Mouse (Mus musculus) ovary, postnatal 14 days (tissue): ENCODE data around the gene Uba52.
"Not testable (repeated sequence)": the region's sequence is repeated elsewhere in the genome, so short reads cannot be mapped to it uniquely, and the experiment has no call there.

Source experiments
- DNase-seq: peaks from one replicate; pipeline ENCODE4 v3.0.0; 2022; ENCODE audit warnings: low spot score

Uba52 gene

DNA sequence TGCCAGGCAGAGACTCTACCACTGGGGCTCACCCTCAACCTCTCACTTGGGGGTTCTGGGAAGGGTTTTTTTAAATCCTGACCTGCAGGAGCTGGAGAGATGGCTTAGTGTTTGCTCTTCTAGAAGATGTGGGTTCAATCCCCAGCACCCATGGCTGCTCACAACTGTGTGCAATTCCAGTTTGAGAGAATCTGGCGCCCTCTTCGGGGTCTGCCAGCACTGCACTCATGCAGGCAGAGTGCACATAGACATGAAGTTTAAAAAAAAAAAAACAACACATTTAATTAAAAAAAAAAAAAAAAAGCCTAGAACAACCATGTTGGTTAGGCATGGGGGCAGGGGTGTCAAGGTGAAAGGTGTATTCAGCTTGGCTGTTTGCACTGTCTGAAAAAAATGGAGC, 19.7 kb upstream of the Uba52 start:
- DNase-seq: no peak

DNA sequence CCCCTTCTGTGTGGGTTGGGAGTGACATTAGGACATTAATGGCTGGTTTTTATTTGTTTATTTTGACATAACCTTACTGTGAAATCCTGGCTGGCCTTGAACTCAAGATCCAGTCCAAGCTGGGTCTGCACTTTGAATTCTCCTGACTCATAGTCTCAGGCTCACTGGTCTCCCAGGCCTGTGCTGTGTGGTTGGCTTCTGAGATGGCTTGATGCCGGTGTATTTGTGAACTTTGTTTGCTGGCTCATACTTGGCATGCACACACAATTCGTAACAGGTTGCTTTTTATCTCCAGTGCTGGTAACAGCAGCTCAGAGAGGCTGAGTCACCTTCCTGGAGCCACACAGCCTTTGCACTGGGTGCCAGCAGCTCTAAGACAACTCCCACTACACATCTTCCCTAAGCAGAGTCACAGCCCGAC, 19.1 kb upstream of the Uba52 start:
- no peak for DNase-seq

DNA sequence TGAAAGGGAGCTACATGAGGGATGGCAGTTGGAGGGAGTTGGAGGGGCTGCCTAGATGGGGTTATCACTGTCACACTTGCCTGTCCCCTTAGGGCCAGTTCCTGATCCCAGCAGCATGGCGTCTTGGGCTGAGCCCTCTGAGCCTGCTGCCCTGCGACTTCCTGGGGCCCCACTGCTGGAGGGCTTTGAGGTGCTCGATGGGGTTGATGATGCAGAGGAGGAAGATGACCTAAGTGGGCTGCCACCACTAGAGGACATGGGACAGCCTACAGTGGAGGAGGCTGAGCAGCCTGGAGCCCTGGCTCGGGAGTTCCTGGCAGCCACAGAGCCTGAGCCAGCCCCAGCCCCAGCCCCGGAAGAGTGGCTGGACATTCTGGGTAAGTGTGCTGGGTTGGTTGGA, 18.7 kb upstream of the Uba52 start:
- no peak for DNase-seq

DNA sequence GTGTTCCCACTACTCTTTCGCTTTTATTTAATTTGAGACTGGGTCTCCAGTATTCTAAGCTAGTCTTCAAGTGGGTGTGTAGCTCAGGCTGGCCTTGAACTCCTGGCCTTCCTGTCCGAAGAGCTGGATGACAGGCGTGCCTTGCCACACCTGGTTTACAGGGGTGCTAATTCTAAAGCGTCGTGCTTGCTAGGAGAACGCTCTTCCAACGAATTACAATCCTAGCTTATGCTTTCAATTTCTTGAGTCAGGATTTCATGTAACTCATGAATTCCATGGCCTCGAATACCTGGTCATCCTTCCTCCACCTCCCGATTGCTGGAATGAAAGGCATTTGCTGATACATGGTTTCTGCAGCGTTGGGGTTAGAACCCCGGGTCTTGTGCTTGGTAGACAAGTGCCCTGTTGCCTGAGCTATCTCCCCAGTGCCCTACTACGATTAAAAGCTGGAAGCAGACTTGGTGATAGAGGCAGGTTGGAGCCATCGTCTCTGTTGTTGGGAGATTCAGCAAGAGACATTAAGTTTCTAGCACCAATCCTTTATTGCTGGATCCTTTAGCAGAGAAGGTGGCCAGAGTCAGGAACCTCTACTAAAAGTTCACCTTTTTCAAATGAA, 17.7 kb upstream of the Uba52 start:
- DNase-seq: no peak

DNA sequence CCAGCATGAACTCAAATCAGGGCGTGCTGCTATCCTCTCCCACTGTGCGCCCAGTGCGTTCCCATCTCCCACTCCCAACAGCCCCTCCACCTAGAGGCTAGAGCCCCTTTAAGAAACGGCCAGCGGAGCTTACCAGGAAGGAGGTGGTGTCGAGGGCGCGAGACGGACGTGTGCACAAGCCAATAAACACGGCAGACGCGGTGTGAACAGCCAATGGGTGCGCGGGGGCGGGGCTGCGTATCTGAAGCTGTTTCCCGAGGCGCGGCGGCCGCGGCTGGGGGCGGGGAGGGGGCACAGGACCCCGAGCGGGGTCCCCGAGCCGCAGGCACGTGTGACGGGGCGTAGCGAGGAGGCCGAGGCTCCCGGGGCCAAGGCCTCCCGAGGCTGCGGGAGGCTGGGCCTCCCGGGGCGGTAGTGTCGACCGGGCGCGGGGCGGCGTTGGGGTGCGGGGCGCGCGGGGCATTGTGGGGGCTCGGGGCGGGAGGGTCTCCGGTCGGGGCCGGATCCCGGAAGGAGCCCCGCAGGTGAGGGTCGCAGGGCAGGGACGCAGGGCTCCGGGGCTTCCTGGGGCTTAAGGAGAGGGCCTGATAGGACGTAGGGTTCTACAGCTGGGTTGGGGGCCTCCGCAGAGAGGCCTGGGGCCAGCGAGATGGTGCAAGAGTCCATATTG, 17.0 kb upstream of the Uba52 start, which contains the start of the genes Fkbp8 and Kxd1:
Gene Fkbp8 (plus strand): TSS at position 213 of the 670 bp plus-strand sequence.
Gene Kxd1 (minus strand): TSS at position 445 of the 670 bp plus-strand sequence.
- DNase-seq: peak; percentile 99

DNA sequence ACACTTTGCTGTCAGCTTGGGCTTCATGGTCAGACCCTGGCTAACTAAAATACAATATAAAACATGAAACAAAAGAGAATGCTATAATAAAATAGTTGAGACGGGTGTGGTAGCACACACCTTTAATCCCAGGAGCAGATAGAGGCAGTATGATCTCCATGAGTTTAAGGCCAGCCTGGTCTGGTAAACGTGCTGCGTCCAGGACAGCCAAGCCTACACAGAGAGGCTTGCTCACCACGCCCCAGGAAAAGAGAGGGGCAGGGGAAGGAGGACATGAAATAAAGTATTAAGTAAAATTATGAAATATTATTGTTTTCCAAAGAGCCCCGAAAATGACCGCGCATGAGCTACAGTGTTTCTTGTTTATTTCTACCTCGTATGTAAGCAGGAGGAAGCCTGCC, 16.5 kb upstream of the Uba52 start:
- DNase-seq: no peak

DNA sequence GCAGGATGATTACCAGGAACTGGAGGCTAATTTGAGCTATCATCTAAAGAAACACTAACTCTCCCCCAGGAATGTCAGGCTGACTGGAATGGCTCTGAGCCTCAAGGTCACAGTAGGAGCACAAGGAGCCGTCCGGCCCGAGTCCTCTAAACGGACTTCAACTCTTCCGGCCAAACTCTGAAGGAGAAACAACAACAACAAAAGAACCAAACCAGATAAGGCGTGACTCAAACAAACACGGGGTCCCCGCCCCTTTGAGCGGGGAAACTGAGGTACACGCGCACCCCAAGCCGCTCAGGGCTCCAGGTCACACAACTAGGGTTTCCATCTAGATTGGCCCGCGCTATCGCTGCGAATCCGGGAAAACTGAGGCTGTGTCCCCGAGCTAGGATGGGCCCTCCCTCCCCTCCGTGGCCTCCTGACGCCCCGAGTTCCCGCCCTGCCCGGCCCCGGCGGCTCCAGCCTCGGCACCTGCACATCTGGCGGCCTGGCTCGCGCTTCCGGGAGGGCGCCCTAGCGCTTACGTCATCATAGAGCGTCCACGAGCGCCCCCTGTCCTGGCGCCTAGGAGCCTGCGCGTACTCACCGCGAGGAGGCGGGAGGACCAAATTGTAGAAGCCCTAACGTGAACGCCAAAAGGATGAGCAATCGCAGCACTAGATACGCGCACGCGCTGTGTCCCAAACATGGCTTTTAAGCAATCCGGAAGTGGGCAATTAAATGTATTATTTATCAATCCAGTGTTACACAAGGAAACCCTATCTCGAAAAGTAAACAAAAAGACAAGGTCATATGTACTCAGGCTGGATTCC, 12.2 kb upstream of the Uba52 start:
- peak; percentile 94 for DNase-seq

DNA sequence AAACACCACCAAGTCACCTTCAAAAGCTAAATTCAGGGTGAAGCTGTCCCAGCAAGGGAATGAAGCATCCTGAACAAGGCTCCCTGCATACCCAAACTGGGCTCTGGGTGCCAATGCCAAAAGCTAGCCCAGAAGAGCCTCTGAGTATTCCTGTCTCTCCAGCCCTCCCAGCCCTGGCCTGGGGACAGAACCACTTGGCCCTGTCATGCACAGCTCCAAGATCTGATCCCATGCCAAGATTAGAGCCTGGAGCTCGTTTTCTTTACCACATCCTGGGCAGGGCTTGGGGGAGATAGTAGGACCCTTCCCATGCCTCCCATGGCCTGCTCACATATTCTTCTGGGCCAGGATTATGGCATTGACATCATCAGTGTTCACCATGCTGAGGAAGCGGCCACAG, 9.0 kb upstream of the Uba52 start:
- DNase-seq: no peak

DNA sequence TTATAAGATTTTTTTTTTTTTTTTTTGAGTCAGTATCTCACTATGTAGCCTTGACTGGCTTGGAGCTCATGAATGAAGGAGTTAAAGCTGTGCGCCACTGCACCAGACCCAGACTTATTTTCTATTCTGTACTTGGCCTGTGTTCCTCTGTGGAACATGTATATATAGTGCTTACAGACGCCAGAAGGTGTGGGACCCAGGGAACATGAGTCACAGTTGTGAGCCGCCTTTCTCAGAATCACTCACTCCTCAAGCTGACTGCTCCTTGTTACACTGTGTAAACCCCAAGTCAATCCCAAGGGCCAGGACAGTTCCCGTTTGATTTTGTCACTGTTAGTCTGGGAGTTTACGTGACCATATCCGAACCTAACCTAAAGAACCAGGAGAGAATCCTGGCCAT, 8.4 kb upstream of the Uba52 start:
- no peak for DNase-seq

DNA sequence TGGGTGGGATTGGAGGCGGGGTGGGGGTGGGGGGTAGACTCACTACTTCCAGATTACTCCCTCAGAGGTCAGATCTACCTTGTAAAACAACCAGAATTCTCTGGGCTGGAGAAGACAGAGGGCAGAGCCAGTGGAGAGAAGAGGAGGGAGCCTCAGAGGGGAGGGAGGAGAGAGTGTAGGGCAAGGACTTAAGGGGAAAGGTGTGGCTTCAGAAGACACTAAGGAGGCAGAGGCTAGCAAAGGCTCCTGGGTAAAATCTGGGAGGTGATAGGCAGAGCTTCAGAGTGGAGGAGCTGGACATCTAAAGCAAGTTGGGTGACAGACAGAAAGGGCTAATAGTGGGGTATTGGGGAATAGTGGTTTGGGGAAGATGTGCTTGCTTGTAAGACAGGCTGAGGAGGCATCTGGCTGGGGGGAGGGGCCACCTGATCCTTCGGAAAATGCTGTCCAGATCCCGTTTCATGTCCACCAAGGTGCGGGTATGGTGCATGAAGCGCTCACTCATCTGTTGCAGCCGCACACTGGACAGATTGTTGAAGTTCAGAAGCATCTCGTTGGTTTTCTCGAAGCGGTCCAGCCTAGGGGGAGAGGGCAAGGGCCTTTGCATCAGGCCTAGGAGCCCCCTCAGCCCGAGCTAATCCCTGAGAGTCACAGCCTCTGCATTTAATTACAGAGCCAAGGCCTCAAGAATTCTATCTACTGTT, 7.5 kb upstream of the Uba52 start:
- no peak for DNase-seq

DNA sequence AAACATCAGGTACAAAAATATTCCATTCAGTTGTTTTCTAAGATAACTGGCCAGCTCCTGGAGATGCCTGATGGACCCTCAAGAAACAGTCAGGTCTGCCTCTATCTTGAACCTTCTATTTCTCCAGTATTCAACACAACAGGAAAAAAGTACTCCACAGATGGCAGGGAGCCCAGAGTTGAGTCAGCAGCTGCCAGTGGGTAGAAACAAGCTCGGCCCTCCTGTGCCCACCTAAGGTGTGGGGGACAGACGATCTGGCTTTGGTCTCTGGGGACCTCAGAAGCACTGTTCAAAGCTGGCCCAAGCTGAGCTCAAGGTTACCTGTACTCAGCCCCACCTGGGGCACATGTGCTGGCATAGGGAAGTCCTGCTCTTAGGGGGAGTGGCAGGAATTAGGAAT, 2.8 kb upstream of the Uba52 start:
- DNase-seq: no peak

DNA sequence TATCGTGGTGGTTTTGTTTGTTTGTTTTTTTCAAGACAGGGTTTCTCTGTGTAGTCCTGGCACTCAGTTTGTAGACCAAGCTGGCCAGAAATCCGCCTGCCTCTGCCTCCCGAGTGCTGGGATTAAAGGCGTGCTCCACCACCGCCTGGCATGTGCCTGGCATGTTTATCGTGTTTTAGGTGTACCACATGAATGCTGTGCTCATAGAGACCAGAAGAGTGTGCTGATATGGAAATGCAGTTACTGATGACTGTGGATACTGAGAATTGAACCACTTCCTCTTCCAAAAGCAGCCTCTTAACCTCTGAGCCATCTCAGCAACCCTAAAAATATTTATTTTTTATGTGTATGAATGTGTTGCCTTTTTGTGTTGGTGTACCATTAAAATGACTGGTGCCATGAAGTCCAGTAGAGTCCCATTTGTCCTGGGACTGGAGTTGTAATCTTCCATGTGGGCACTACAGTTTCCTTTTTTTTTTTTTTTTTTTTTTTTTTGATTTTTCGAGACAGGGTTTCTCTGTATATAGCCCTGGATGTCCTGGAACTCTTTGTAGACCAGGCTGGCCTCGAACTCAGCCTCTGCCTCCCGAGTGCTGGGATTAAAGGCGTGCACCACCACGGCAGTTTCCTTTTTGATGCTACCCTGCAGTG, 1.8 kb upstream of the Uba52 start:
- no peak for DNase-seq

DNA sequence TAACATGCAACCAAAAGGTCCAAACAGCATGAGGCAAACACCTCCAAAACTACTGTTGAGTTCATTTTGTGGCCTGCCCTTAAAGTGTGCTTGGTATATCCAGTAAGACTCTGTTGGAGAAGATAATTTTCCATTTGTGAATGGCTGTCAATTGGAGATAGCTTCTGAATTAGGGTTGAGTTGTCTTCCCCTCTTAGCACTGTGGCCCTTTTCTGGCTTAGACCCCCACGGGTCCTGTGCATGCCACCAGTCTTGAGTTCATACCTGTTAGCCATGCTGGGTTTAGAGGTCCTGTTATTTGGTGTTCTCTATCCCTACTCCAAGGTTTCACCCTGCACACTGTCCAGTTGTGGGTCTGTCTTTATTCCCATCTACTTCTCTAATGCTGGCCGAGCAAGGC, 1.2 kb upstream of the Uba52 start:
- no peak for DNase-seq

DNA sequence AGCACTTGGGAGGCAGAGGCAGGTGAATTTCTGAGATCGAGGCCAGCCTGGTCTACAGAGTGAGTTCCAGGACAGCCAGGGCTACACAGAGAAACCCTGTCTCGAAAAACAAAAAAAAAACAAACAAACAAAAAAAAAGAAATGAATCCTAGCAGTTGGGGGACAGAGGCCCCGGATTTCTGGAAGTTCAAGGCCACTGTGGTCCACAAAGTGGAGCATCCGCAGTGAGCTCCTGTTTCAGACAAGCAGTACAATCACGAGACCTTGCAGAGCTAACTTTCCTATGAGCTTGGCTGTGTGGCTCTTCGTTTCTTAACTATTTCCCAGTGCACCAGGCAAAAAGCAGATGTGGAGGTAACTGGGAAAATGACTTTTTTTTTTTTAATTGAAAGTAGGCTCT, 573 bp upstream of the Uba52 start:
- not testable (repeated sequence) for DNase-seq

DNA sequence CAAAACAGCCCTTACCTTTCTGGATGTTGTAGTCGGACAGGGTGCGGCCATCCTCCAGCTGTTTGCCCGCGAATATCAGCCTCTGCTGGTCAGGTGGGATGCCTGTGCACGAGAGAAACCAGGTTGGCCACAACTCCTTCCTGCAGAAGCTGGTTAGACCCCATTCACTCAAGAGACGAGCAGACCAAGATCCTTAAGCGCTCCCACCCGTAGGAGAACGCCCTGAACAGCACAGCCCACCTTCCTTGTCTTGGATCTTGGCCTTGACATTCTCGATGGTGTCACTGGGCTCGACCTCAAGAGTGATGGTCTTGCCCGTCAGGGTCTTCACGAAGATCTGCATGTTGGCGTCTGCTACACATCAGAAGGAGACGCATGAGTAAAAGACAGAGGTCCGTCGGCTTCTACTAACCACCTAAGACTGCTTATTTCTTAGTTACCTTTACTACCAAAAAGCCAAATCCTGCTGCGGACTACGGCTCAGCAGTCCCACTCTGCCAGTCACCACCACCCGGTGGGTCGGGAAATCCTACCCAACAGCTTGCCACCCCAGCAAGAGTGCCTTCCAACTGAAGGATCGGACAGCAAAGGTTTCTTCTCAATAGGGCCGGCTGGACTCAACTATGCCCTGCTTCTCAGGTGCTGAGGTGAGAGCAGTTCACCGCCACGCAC, 1.2 kb downstream of the Uba52 start:
- DNase-seq: no peak

DNA sequence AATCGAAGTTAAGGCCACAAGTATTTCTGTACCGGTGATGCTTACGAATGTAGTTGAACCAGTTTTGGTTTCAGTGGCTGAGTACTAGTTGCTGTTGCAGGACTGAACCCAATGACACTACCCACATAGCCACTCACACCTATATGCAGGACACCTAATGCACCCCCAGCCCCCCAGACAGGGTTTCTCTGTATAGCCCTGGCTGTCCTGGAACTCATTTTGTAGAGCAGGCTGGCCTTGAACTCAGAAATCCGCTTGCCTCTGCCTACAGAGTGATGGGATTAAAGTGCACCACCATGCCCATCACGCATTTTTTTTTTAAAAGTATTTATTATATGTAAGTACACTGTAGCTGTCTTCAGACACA, 3.6 kb downstream of the Uba52 start:
- DNase-seq: no peak

DNA sequence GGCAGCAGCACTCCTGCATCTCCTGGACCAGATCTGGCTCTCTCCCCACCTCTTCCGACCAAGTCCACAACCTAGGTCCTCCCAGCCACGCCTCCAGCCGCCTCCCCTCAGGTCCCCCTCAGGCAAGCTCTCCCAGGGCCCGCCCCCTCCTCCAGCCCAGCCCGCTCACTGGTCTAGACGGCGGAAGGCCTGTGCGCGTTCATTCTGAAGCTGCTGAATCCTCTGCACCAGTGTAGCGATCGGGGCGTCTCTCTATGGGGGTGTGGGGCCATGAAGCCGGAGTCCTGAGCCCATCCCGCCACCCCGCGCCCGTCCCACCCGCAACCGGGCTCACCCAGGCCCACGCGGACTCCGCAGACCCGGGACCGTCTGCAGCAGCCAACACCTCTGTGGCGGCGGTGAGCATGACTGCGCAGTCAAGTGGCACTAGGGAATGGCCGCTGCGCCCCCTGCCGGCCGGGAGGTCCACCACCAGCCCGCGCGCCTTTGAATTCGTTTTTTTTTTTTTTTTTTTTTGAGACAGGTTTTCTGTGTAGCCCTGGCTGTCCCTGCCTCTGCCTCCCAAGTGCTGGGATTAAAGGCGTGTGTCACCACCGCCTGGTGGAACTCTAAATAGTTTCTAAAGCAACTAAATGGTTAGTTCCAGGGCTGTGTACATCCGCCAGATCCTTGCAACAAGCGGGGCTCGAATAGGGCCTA, 4.1 kb downstream of the Uba52 start, which contains the start of gene Rex1bd:
Gene Rex1bd (minus strand): TSS at position 425 of the 699 bp plus-strand sequence.
- peak; percentile 91 for DNase-seq

DNA sequence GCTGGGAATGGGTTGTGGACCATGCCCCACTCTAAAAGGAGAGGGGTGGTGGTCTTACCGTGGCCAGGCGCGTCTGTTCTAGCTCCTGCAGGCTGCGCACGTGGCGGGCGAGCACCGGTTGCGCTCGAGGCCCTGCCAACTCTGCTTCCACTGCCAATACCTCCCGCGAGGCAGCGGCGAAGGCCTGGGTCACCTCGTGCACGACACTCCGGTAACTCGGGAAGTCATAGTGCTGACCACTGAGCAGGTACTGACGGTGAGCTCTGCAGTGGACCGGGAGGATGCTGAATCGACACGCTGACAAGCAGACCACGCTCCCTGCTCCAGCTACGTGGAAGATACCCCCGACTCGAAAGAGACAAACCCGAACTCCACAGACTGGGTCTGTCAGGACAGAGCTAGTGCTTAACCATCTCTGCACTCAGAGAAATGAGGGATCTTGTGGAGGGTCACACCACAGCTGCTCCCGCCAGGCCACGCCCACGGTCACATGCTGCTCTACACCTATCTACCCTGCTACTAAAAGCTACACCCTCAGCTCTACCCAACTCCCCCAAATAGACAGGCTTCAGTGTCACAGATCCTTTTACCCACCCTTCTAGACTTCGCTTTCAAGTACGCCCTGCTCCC, 4.8 kb downstream of the Uba52 start:
- no peak for DNase-seq

DNA sequence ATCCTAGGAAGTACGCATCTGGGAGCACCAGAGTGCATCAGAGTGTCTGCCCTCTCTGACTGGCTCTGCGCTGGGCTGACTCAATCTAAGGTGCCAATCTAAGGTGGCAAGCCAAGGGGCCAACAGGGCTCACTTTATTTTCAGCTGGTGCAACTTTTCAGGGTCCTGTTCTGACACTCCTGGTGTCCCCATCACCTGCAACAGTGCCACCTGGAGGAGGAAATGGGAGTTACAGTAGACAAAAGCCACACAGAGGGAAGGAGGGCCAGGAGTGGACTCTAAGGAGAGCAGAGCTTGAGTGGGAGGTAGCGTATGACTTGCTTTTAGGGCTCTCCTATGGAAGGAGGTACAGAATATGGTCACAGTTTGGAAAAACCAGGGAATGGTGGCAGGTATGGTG, 5.8 kb downstream of the Uba52 start:
- peak; percentile 85 for DNase-seq

DNA sequence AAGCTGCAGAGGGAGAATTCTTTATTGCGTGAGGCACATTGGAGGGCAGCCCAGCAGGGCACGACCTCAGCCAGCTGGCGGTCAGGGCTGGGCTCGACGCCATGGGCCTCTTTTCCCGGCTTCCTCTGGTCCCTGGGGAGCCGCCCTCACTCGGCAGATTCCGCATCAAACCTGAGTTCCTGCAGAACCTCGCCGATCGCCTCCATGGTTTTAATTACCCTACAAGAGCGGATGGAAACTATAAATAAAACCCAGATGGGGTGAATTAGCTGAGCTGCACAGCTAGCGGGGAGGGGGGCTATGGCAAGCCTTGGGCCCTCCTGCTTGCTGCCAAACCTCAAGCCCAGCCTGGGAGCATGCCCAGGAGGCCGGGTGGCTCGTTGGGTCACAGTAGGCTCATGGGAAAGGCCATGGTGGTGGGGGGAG, 6.3 kb downstream of the Uba52 start:
- peak; percentile 56 for DNase-seq
